Mouse (Mus musculus): Measurements from ENCODE around the gene Gm20890.
"Not testable (repeated sequence)": the region's sequence is repeated elsewhere in the genome, so short reads cannot be mapped to it uniquely, and the experiment has no call there.

Gm20890 gene

DNA sequence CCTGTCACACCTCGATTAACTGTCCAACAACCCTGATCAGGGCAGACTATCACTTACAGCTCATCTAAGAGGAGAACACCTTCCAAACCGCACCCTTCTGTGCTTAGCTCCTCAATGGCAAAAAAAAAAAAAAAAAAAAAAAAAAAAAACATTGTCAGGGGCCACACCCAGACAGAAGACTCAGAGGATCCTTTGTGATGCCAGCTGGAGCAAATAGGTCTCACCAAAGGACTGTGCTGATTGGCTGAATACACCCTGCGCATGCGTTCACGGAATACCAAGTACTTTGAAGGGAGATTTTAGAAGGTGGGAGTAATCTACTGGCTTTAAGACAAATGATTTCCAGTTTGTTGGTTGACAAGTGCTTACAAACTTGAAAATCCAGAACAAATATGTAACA lies at the start of gene Gm20890:
Gene Gm20890 (minus strand): TSS at position 101 of the 400 bp plus-strand sequence.
- not testable (repeated sequence) for DNase-seq (ENCODE audit: low spot score in 2 of 2)
